8 mouse cellular contexts compared by ENCODE assay signal in the genomic region with DNA sequence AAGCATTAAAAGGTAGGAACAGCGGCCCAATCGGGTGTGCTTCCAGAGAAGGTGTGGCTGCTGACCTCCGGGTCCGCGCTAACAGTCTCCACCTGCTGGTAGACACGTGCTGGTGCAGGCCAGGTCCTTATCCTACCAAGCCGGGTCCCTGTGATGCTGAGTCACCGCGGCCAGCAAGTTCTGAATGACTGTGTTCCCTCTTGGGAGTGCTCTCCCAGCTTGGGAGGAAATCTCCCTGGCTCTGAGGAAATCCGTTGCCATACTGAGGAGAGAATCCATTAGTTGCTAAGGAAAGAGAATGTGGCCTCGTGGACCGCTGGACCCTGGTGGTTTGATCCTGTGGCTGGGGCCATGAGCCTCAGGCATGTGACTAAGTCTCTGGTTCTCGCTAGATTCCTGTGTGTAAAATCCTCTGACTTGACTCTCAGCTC.
DNase-seq lines count a peak whose midpoint lies in the region; ATAC-seq and TF ChIP-seq lines count a peak whose summit lies in the region.

No protein-coding gene starts in this region.

- H3K9ac ChIP-seq in CH12.LX (ENCODE audit: insufficient read depth, low read depth) = no peak overlapping the region
- no peak overlapping the region for H3K9ac ChIP-seq in heart, embryonic 15.5 days
- H3K9ac ChIP-seq in liver, embryonic 16.5 days (ENCODE audit: low read depth, low read length) = no peak overlapping the region

- dilution Hi-C loops in CH12.LX (cut with MboI; ENCODE audit: extremely low pct_ligation_motif_present, extremely low pct_unique_long_range_greater_than_20kb, low sequenced_read_pairs) = no loop called here

- 26% methylated on average over 13 of the region's 13 CpGs for WGBS in embryonic facial prominence, embryonic 10.5 days
- WGBS in heart, embryonic 15.5 days = 19% methylated on average over 13 of the region's 13 CpGs
- WGBS in liver, embryonic 16.5 days (ENCODE audit: insufficient replicate concordance) = 8% methylated on average over 13 of the region's 13 CpGs

- peak; percentile 93 for DNase-seq in CH12.LX (ENCODE audit: extremely low read depth)
- peak; percentile 94 for DNase-seq in adrenal gland, postnatal 14 days
- DNase-seq in embryonic facial prominence, embryonic 10.5 days (ENCODE audit: low spot score) = peak; percentile 82
- DNase-seq in layer of hippocampus, adult 11-12 months (ENCODE audit: low spot score) = peak; percentile 60
- DNase-seq in ovary, postnatal 36 days (ENCODE audit: low spot score) = peak; percentile 80
- DNase-seq in thymus, postnatal 25 days = peak; percentile 84

- peak; percentile 62 for ATAC-seq in heart, embryonic 15.5 days (replicated peaks; ENCODE audit: insufficient number of reproducible peaks, insufficient read depth, low FRiP score, low read depth)
- peak; percentile 77 for ATAC-seq in liver, embryonic 16.5 days (ENCODE audit: low read depth)

- peak; percentile 75 for TF ChIP-seq RAD21 in CH12.LX (IDR thresholded peaks at IDR 0.05; ENCODE audit: low read depth, low read length)

- H3K4me1 ChIP-seq in CH12.LX (ENCODE audit: control insufficient read depth in 1 of 2, insufficient read depth in 2 of 2) = peaks cover 5 to 37% of the 10 kb centered on the region in 2 experiments; a peak in 2 of 4 replicates
- H3K4me1 ChIP-seq in embryonic facial prominence, embryonic 10.5 days = peaks cover 11% of the 10 kb centered on the region
- H3K4me1 ChIP-seq in heart, embryonic 15.5 days (replicated peaks) = peaks cover 7% of the 10 kb centered on the region
- H3K4me1 ChIP-seq in liver, embryonic 16.5 days (ENCODE audit: control insufficient read depth, low read depth, low read length) = peaks cover 4% of the 10 kb centered on the region; the same call in 1 of the 2 replicates

- peak; percentile 37; the same call in 1 of the 2 replicates for TF ChIP-seq POLR2A in CH12.LX (IDR thresholded peaks at IDR 0.05; ENCODE audit: low read depth, low read length)

- in situ Hi-C loops in CH12.LX (cut with MboI; ENCODE audit: low pct_ligation_motif_present, low pct_unique_long_range_greater_than_20kb, low sequenced_read_pairs) = loop anchor here (25.0 kb wide), 1 partner anchor 1356 kb away; the partner anchor contains the start of gene Tuba1b

- H3K79me2 ChIP-seq in CH12.LX (replicated peaks; ENCODE audit: control insufficient read depth, extremely low read depth, insufficient read depth, poor library complexity, severe bottlenecking) = no peaks in the 10 kb centered on the region

- TF ChIP-seq CTCF in CH12.LX (conservative IDR thresholded peaks at IDR 0.05 in 1 of 2, IDR thresholded peaks at IDR 0.05 in 1 of 2; ENCODE audit: low read depth in 2 of 2, low read length in 2 of 2) = peak; percentile 86 to 94

- peak overlapping the region; percentile 53 for H3K4me2 ChIP-seq in CH12.LX (ENCODE audit: insufficient read depth, low read depth, poor library complexity, severe bottlenecking)
- H3K4me2 ChIP-seq in heart, embryonic 15.5 days = no peak overlapping the region; the same call in 1 of the 2 replicates
- H3K4me2 ChIP-seq in liver, embryonic 16.5 days (ENCODE audit: low read depth, low read length) = no peak overlapping the region

- peak overlapping the region in 1 of 3 experiments; percentile 21 for H3K4me3 ChIP-seq in CH12.LX (replicated peaks in 1 of 3; ENCODE audit: low read depth in 2 of 3, low read length in 2 of 3, poor library complexity in 1 of 3)
- no peak overlapping the region for H3K4me3 ChIP-seq in embryonic facial prominence, embryonic 10.5 days
- H3K4me3 ChIP-seq in heart, embryonic 15.5 days = no peak overlapping the region
- H3K4me3 ChIP-seq in liver, embryonic 16.5 days (ENCODE audit: low read depth, low read length) = no peak overlapping the region

- no peak overlapping the region for H3K27ac ChIP-seq in CH12.LX (ENCODE audit: insufficient read depth, low read depth)
- no peak overlapping the region; the same call in 1 of the 2 replicates for H3K27ac ChIP-seq in embryonic facial prominence, embryonic 10.5 days (replicated peaks)
- no peak overlapping the region for H3K27ac ChIP-seq in heart, embryonic 15.5 days
- no peak overlapping the region for H3K27ac ChIP-seq in liver, embryonic 16.5 days (ENCODE audit: low read length)

- H3K27me3 ChIP-seq in CH12.LX (replicated peaks) = no peaks in the 10 kb centered on the region
- no peaks in the 10 kb centered on the region for H3K27me3 ChIP-seq in embryonic facial prominence, embryonic 10.5 days (replicated peaks; ENCODE audit: low read depth, poor library complexity, severe bottlenecking)
- H3K27me3 ChIP-seq in heart, embryonic 15.5 days = no peaks in the 10 kb centered on the region; the same call in 1 of the 2 replicates
- no peaks in the 10 kb centered on the region for H3K27me3 ChIP-seq in liver, embryonic 16.5 days (ENCODE audit: control insufficient read depth, insufficient read depth, low read depth, low read length)

- peak; percentile 63; the same call in 1 of the 2 replicates for TF ChIP-seq EP300 in CH12.LX (IDR thresholded peaks at IDR 0.05; ENCODE audit: low read length)

- peaks cover 4% of the 10 kb centered on the region for H3K9me3 ChIP-seq in CH12.LX (replicated peaks; ENCODE audit: low read length)
- H3K9me3 ChIP-seq in embryonic facial prominence, embryonic 10.5 days = no peaks in the 10 kb centered on the region
- no peaks in the 10 kb centered on the region; the same call in 1 of the 2 replicates for H3K9me3 ChIP-seq in heart, embryonic 15.5 days (replicated peaks)
- H3K9me3 ChIP-seq in liver, embryonic 16.5 days (replicated peaks; ENCODE audit: control insufficient read depth, low read length) = no peaks in the 10 kb centered on the region

- no peaks in the 10 kb centered on the region for H3K36me3 ChIP-seq in CH12.LX (replicated peaks in 1 of 2; ENCODE audit: control insufficient read depth in 1 of 2, insufficient read depth in 1 of 2, low read length in 1 of 2)
- no peaks in the 10 kb centered on the region for H3K36me3 ChIP-seq in embryonic facial prominence, embryonic 10.5 days (replicated peaks)
- H3K36me3 ChIP-seq in heart, embryonic 15.5 days = no peaks in the 10 kb centered on the region
- H3K36me3 ChIP-seq in liver, embryonic 16.5 days (ENCODE audit: control insufficient read depth, insufficient read depth) = no peaks in the 10 kb centered on the region

TF ChIP-seq in CH12.LX, 34 proteins besides CTCF, POLR2A, EP300 and RAD21 (continues in another document):
- TF ChIP-seq IRF4 (IDR thresholded peaks at IDR 0.05; ENCODE audit: low read depth, low read length) = peak; percentile 66
- TF ChIP-seq TCF12 (IDR thresholded peaks at IDR 0.05; ENCODE audit: low read depth, low read length) = peak; percentile 46
- TF ChIP-seq KAT2A (IDR thresholded peaks at IDR 0.05; ENCODE audit: insufficient replicate concordance, low read length) = no peak
- peak; percentile 74 for TF ChIP-seq NELFE (IDR thresholded peaks at IDR 0.05; ENCODE audit: low read depth, low read length)
- TF ChIP-seq ZNF384 (IDR thresholded peaks at IDR 0.05; ENCODE audit: low read depth, low read length) = no peak
- TF ChIP-seq GABPA (IDR thresholded peaks at IDR 0.05; ENCODE audit: insufficient replicate concordance, low read depth, low read length) = no peak
- TF ChIP-seq ZC3H11A (IDR thresholded peaks at IDR 0.05; ENCODE audit: low read depth, low read length) = 0 out of 2 replicates have a peak, but pooled peaks have one; percentile 10
- peak; percentile 48; the same call in 1 of the 2 replicates for TF ChIP-seq MXI1 (IDR thresholded peaks at IDR 0.05; ENCODE audit: low read depth, low read length)
- TF ChIP-seq SMC3 (IDR thresholded peaks at IDR 0.05; ENCODE audit: low read depth, low read length) = peak; percentile 91
- TF ChIP-seq ELF1 (IDR thresholded peaks at IDR 0.05; ENCODE audit: low read depth, low read length) = peak; percentile 57
- no peak for TF ChIP-seq USF2 (conservative IDR thresholded peaks at IDR 0.05; ENCODE audit: low read depth, low read length)
- no peak for TF ChIP-seq POLR2AphosphoS2 (IDR thresholded peaks at IDR 0.05; ENCODE audit: low read depth, low read length)
- TF ChIP-seq JUN (IDR thresholded peaks at IDR 0.05; ENCODE audit: insufficient read depth, low read depth, low read length) = no peak; the same call in 1 of the 2 replicates
- TF ChIP-seq MAFK (IDR thresholded peaks at IDR 0.05; ENCODE audit: insufficient replicate concordance, low read length) = peak; percentile 81; the same call in 1 of the 2 replicates
- no peak; the same call in 1 of the 2 replicates for TF ChIP-seq CHD2 (IDR thresholded peaks at IDR 0.05; ENCODE audit: low read length)
- peak; percentile 26; the same call in 1 of the 2 replicates for TF ChIP-seq JUND (conservative IDR thresholded peaks at IDR 0.05; ENCODE audit: low read depth, low read length)
- TF ChIP-seq NRF1 (IDR thresholded peaks at IDR 0.05; ENCODE audit: low read depth, low read length) = 0 out of 2 replicates have a peak, but pooled peaks have one; percentile 22
- peak; percentile 48 for TF ChIP-seq BHLHE40 (IDR thresholded peaks at IDR 0.05; ENCODE audit: low read depth, low read length)
- TF ChIP-seq MAX (IDR thresholded peaks at IDR 0.05; ENCODE audit: low read length) = peak; percentile 96
- no peak for TF ChIP-seq ZKSCAN1 (IDR thresholded peaks at IDR 0.05; ENCODE audit: borderline replicate concordance, low read depth, low read length)
- peak; percentile 72 for TF ChIP-seq MAZ (IDR thresholded peaks at IDR 0.05; ENCODE audit: low read depth, low read length)
- peak; percentile 63 for TF ChIP-seq MYC (IDR thresholded peaks at IDR 0.05; ENCODE audit: low read depth, low read length)
- TF ChIP-seq MEF2A (IDR thresholded peaks at IDR 0.05; ENCODE audit: borderline replicate concordance, low read depth, low read length) = peak; percentile 70; the same call in 1 of the 2 replicates
- TF ChIP-seq CHD1 (IDR thresholded peaks at IDR 0.05; ENCODE audit: low read depth, low read length) = no peak
- peak; percentile 75; the same call in 1 of the 2 replicates for TF ChIP-seq SIN3A (IDR thresholded peaks at IDR 0.05; ENCODE audit: low read length)
- no peak for TF ChIP-seq ZMIZ1 (IDR thresholded peaks at IDR 0.05; ENCODE audit: low read depth, low read length)
- TF ChIP-seq UBTF (IDR thresholded peaks at IDR 0.05; ENCODE audit: low read depth, low read length) = no peak
- 0 out of 2 replicates have a peak, but pooled peaks have one; percentile 10 for TF ChIP-seq TBP (conservative IDR thresholded peaks at IDR 0.05; ENCODE audit: low read depth, low read length)
- no peak; the same call in 1 of the 2 replicates for TF ChIP-seq RCOR1 (conservative IDR thresholded peaks at IDR 0.05; ENCODE audit: low read depth, low read length)
- TF ChIP-seq PAX5 (IDR thresholded peaks at IDR 0.05; ENCODE audit: low read length) = no peak
- TF ChIP-seq USF1 (IDR thresholded peaks at IDR 0.05; ENCODE audit: low read depth, low read length) = peak; percentile 10; the same call in 1 of the 2 replicates
- peak; percentile 27 for TF ChIP-seq HCFC1 (IDR thresholded peaks at IDR 0.05; ENCODE audit: low read depth, low read length)
